Comparison of ENCODE assay signal across 21 mouse cellular contexts in the genomic region with DNA sequence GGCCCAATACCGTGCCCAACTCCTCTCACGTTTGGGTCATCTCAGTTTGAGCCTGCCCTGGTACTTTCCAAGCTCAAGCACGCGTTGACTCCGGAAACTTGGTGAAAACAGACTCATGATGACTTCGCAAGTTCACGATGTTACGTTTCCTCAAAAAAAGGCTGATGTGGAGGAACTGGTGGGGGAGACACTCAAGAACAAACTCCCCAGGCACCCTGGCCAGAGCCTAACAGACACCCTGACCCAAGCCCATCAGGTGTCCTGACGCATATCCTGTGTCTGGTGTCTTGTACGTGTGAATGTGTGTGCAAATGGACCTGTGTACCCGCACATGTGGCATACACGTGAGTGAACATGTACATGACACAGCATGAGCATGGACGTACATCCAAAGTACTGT. TPM values are rescaled to one million over a fixed set of nuclear protein-coding genes. Genes with fewer than 3 reads are reported as not detected.
DNase-seq lines count a peak whose midpoint lies in the region; ATAC-seq and TF ChIP-seq lines count a peak whose summit lies in the region.
"Had no signal": no experiment of that assay in that cellular context is flagged by ENCODE, and none has a peak within 500 bp of the region (broad histone marks: within the 10 kb centered on the region; RNA-seq: fewer than 3 reads in every experiment).

No protein-coding gene starts in this region.

- WGBS in liver, adult 2 months = 85% methylated on average over 13 of the region's 13 CpGs
- WGBS in hindbrain, postnatal 0 days = 92% methylated on average over 13 of the region's 13 CpGs

- peaks cover 2% of the 10 kb centered on the region for H3K4me1 ChIP-seq in liver, adult 2 months (ENCODE audit: control insufficient read depth, insufficient read depth, low read length)
- peaks cover 95% of the 10 kb centered on the region for H3K4me1 ChIP-seq in megakaryocyte, embryonic 14.5 days
- H3K4me1 ChIP-seq in hindbrain, postnatal 0 days (ENCODE audit: insufficient read depth, low read length) = no peaks in the 10 kb centered on the region
- H3K4me1 ChIP-seq: limb, embryonic 12.5 days had no signal

- peak; percentile 36 for ATAC-seq in granulocyte monocyte progenitor cell, adult 5-6 weeks (replicated peaks; ENCODE audit: poor library complexity, severe bottlenecking)
- peak; percentile 59 for ATAC-seq in neutrophil, adult 5-6 weeks (ENCODE audit: extremely low read depth, insufficient number of reproducible peaks, low FRiP score, poor library complexity, severe bottlenecking)
- no peak for ATAC-seq in erythroblast, adult 5-6 weeks (replicated peaks; ENCODE audit: low FRiP score, poor library complexity, severe bottlenecking)
- ATAC-seq in hindbrain, postnatal 0 days = no peak
- ATAC-seq: forebrain, embryonic 16.5 days; inflammation-experienced regulatory T-cells, adult 6 months had no signal

- peak; percentile 48 for DNase-seq in liver, adult 2 months (ENCODE audit: extremely low read depth, low read depth, low spot score)
- no peak for DNase-seq in liver
- no peak for DNase-seq in ovary, adult 18-20 months (ENCODE audit: low spot score)
- DNase-seq in hindbrain, postnatal 0 days (ENCODE audit: low spot score) = no peak
- DNase-seq: cerebellum, adult 9-11 months; kidney, adult 8-10 months; kidney, postnatal 25 days; lung, adult 18-20 months; lung, postnatal 14 days; right cerebral cortex, postnatal 4 days; thymus, postnatal 14 days had no signal

- no peak for TF ChIP-seq CTCF in liver, adult 2 months (IDR thresholded peaks at IDR 0.05; ENCODE audit: low read depth, low read length)
- TF ChIP-seq CTCF in hindbrain, postnatal 0 days (IDR thresholded peaks at IDR 0.05; ENCODE audit: low read depth) = no peak

- H3K4me2 ChIP-seq in hindbrain, postnatal 0 days (ENCODE audit: low read depth, low read length) = no peak overlapping the region
- H3K4me2 ChIP-seq: embryonic facial prominence, embryonic 13.5 days; limb, embryonic 12.5 days; midbrain, embryonic 12.5 days had no signal

- no peaks in the 10 kb centered on the region for H3K9me3 ChIP-seq in megakaryocyte, embryonic 14.5 days
- no peaks in the 10 kb centered on the region for H3K9me3 ChIP-seq in hindbrain, postnatal 0 days (ENCODE audit: low read length)
- H3K9me3 ChIP-seq: embryonic facial prominence, embryonic 13.5 days; hindbrain, embryonic 10.5 days; limb, embryonic 12.5 days; midbrain, embryonic 12.5 days had no signal

- peak overlapping the region; percentile 1; the same call in 1 of the 2 replicates for H3K27ac ChIP-seq in liver, adult 2 months (replicated peaks; ENCODE audit: insufficient read depth, low read depth, low read length)
- H3K27ac ChIP-seq in hindbrain, postnatal 0 days = no peak overlapping the region
- H3K27ac ChIP-seq: embryonic facial prominence, embryonic 13.5 days; hindbrain, embryonic 10.5 days; limb, embryonic 12.5 days; midbrain, embryonic 12.5 days had no signal

- H3K27me3 ChIP-seq in liver, adult 2 months (ENCODE audit: control insufficient read depth, insufficient read depth, low read length) = no peaks in the 10 kb centered on the region
- peaks cover 3% of the 10 kb centered on the region for H3K27me3 ChIP-seq in megakaryocyte, embryonic 14.5 days (replicated peaks)
- H3K27me3 ChIP-seq in hindbrain, postnatal 0 days (ENCODE audit: insufficient read depth, low read length) = no peaks in the 10 kb centered on the region
- H3K27me3 ChIP-seq: embryonic facial prominence, embryonic 13.5 days; limb, embryonic 12.5 days; midbrain, embryonic 12.5 days had no signal

- H3K9ac ChIP-seq in liver, adult 2 months (ENCODE audit: low read depth, low read length) = no peak overlapping the region
- no peak overlapping the region for H3K9ac ChIP-seq in hindbrain, postnatal 0 days (replicated peaks; ENCODE audit: low read length)
- H3K9ac ChIP-seq: embryonic facial prominence, embryonic 13.5 days; limb, embryonic 12.5 days; midbrain, embryonic 12.5 days had no signal

- TF ChIP-seq POLR2A in liver, adult 2 months (IDR thresholded peaks at IDR 0.05; ENCODE audit: extremely low read depth, insufficient read depth, low read length) = no peak

- H3K36me3 ChIP-seq in liver, adult 2 months (ENCODE audit: control insufficient read depth, insufficient read depth, low read length) = peaks cover 5% of the 10 kb centered on the region
- H3K36me3 ChIP-seq in megakaryocyte, embryonic 14.5 days (replicated peaks; ENCODE audit: low read length) = peaks cover 98% of the 10 kb centered on the region
- H3K36me3 ChIP-seq in hindbrain, postnatal 0 days (ENCODE audit: insufficient read depth, low read length) = peaks cover 7% of the 10 kb centered on the region; the same call in 1 of the 2 replicates
- H3K36me3 ChIP-seq: midbrain, embryonic 12.5 days had no signal

- H3K79me2 ChIP-seq in liver, adult 2 months (ENCODE audit: control insufficient read depth, insufficient read depth, low read length) = no peaks in the 10 kb centered on the region

- no peak overlapping the region for H3K4me3 ChIP-seq in liver, adult 2 months (ENCODE audit: insufficient read depth, low read depth, low read length)
- peak overlapping the region; percentile 88 for H3K4me3 ChIP-seq in megakaryocyte, embryonic 14.5 days (replicated peaks)
- H3K4me3 ChIP-seq in hindbrain, postnatal 0 days (ENCODE audit: low read length) = no peak overlapping the region
- H3K4me3 ChIP-seq: embryonic facial prominence, embryonic 13.5 days; hindbrain, embryonic 10.5 days; limb, embryonic 12.5 days; midbrain, embryonic 12.5 days had no signal

RNA-seq across cellular contexts. Expression of gene Ninj1, which starts 13.4 kb away (rescaled TPM):
- total RNA-seq in liver, adult 2 months (2014; rRNA removed) = 178 TPM in 2 replicates
- 1,040 and 1,373 TPM in 2 replicates for polyA plus RNA-seq in liver, adult 2 months (2012; rRNA removed)
- 52.5 and 96.9 TPM in 2 replicates for total RNA-seq in granulocyte monocyte progenitor cell, adult 5-6 weeks (2014; fragmentation: Nextera tagmentation)
- total RNA-seq in granulocyte monocyte progenitor cell, adult 5-6 weeks (2017) = 44.6 and 48.6 TPM in 2 replicates
- polyA plus RNA-seq in megakaryocyte, embryonic 14.5 days (2012; ENCODE audit: insufficient read depth, low replicate concordance) = 422 and 866 TPM in 2 replicates
- total RNA-seq in neutrophil, adult 5-6 weeks (2017) = 64.2 and 88.4 TPM in 2 replicates
- total RNA-seq in erythroblast, adult 5-6 weeks (2015; ENCODE audit: low replicate concordance) = 18.3 and 22.2 TPM in 2 replicates
- total RNA-seq in erythroblast, adult 5-6 weeks (2017; ENCODE audit: low replicate concordance) = 6.4 and 13.3 TPM in 2 replicates
- 44.1 and 54.4 TPM in 2 replicates for total RNA-seq in hindbrain, postnatal 0 days (2014; rRNA removed)
- polyA plus RNA-seq in hindbrain, postnatal 0 days (2015; fragmentation: Nextera tagmentation; extraction: Ambion mirVana) = 50.0 and 50.7 TPM in 2 replicates

RNA-seq across cellular contexts. Expression of gene Card19, which starts 15.1 kb away (rescaled TPM):
- 11.2 and 15.3 TPM in 2 replicates for total RNA-seq in liver, adult 2 months (2014; rRNA removed)
- polyA plus RNA-seq in liver, adult 2 months (2012; rRNA removed) = 35.4 and 38.0 TPM in 2 replicates
- total RNA-seq in granulocyte monocyte progenitor cell, adult 5-6 weeks (2014; fragmentation: Nextera tagmentation) = 24.3 and 26.4 TPM in 2 replicates
- 22.3 and 22.4 TPM in 2 replicates for total RNA-seq in granulocyte monocyte progenitor cell, adult 5-6 weeks (2017)
- 534 and 845 TPM in 2 replicates for polyA plus RNA-seq in megakaryocyte, embryonic 14.5 days (2012; ENCODE audit: insufficient read depth, low replicate concordance)
- total RNA-seq in neutrophil, adult 5-6 weeks (2017) = 105 and 113 TPM in 2 replicates
- 13.1 and 22.8 TPM in 2 replicates for total RNA-seq in erythroblast, adult 5-6 weeks (2015; ENCODE audit: low replicate concordance)
- total RNA-seq in erythroblast, adult 5-6 weeks (2017; ENCODE audit: low replicate concordance) = 8.2 and 8.9 TPM in 2 replicates
- total RNA-seq in hindbrain, postnatal 0 days (2014; rRNA removed) = 18.4 and 34.8 TPM in 2 replicates
- polyA plus RNA-seq in hindbrain, postnatal 0 days (2015; fragmentation: Nextera tagmentation; extraction: Ambion mirVana) = 49.6 and 50.8 TPM in 2 replicates

RNA-seq across cellular contexts. Expression of gene Susd3, which starts 47.8 kb away (rescaled TPM):
- 0.18 and 0.27 TPM in 2 replicates for total RNA-seq in liver, adult 2 months (2014; rRNA removed)
- 0.49 and 1.1 TPM in 2 replicates for polyA plus RNA-seq in liver, adult 2 months (2012; rRNA removed)
- 6.8 and 9.0 TPM in 2 replicates for total RNA-seq in granulocyte monocyte progenitor cell, adult 5-6 weeks (2014; fragmentation: Nextera tagmentation)
- 3.0 and 5.7 TPM in 2 replicates for total RNA-seq in granulocyte monocyte progenitor cell, adult 5-6 weeks (2017)
- 289 and 697 TPM in 2 replicates for polyA plus RNA-seq in megakaryocyte, embryonic 14.5 days (2012; ENCODE audit: insufficient read depth, low replicate concordance)
- total RNA-seq in neutrophil, adult 5-6 weeks (2017) = 49.3 and 51.1 TPM in 2 replicates
- 1.5 and 2.5 TPM in 2 replicates for total RNA-seq in erythroblast, adult 5-6 weeks (2015; ENCODE audit: low replicate concordance)
- total RNA-seq in erythroblast, adult 5-6 weeks (2017; ENCODE audit: low replicate concordance) = 1.1 and 5.2 TPM in 2 replicates
- total RNA-seq in hindbrain, postnatal 0 days (2014; rRNA removed) = 2.0 TPM in 1 of 2 replicates, not detected in the other
- 0.93 and 1.2 TPM in 2 replicates for polyA plus RNA-seq in hindbrain, postnatal 0 days (2015; fragmentation: Nextera tagmentation; extraction: Ambion mirVana)

RNA-seq across cellular contexts. Expression of gene Wnk2, which starts 52.9 kb away (rescaled TPM):
- 0.07 and 0.09 TPM in 2 replicates for total RNA-seq in liver, adult 2 months (2014; rRNA removed)
- polyA plus RNA-seq in liver, adult 2 months (2012; rRNA removed) = 0.15 and 0.16 TPM in 2 replicates
- not detected in 2 replicates for total RNA-seq in granulocyte monocyte progenitor cell, adult 5-6 weeks (2014; fragmentation: Nextera tagmentation)
- not detected in 2 replicates for total RNA-seq in granulocyte monocyte progenitor cell, adult 5-6 weeks (2017)
- polyA plus RNA-seq in megakaryocyte, embryonic 14.5 days (2012; ENCODE audit: insufficient read depth, low replicate concordance) = 0.02 and 0.35 TPM in 2 replicates
- 0.12 TPM in 1 of 2 replicates, not detected in the other for total RNA-seq in neutrophil, adult 5-6 weeks (2017)
- not detected in 2 replicates for total RNA-seq in erythroblast, adult 5-6 weeks (2015; ENCODE audit: low replicate concordance)
- total RNA-seq in erythroblast, adult 5-6 weeks (2017; ENCODE audit: low replicate concordance) = not detected in 2 replicates
- 63.8 and 68.9 TPM in 2 replicates for total RNA-seq in hindbrain, postnatal 0 days (2014; rRNA removed)
- 14.5 and 15.1 TPM in 2 replicates for polyA plus RNA-seq in hindbrain, postnatal 0 days (2015; fragmentation: Nextera tagmentation; extraction: Ambion mirVana)
- polyA plus RNA-seq: inflammation-experienced regulatory T-cells, adult 6 months had no signal

Comparison
In these comparisons a context has a peak if more than half of its experiments do, and no peak if none do; other contexts are left out.
1. ATAC-seq: peak in granulocyte monocyte progenitor cell, adult 5-6 weeks (single experiment) and neutrophil, adult 5-6 weeks (single experiment); none in erythroblast, adult 5-6 weeks (single experiment) and hindbrain, postnatal 0 days (single experiment).